Mouse (Mus musculus) lung, postnatal 0 days (tissue): ENCODE results near the gene Epas1. TPM values are rescaled to one million over a fixed set of nuclear protein-coding genes. Genes with fewer than 3 reads are reported as not detected.

ENCODE experiments used
- ATAC-seq: fragments of 200-750 bp; cut with Nextera tagmentation; 2 replicates; pipeline ENCODE4 v1.8.0; 2017; ENCODE audit warnings: moderate library complexity
- DNase-seq: peaks from one replicate; pipeline ENCODE4 v3.0.0-alpha.2; 2016; ENCODE audit warnings: low spot score
- H3K27ac ChIP-seq: fragments of 300-500 bp; sonication (generic); 2 replicates; pipeline ENCODE4 v1.5.1; 2014; ENCODE audit warnings: antibody characterized with exemption, mild to moderate bottlenecking, low read length, mixed read lengths
- H3K27me3 ChIP-seq: fragments of 300-500 bp; sonication (generic); replicated peaks from 2 replicates; pipeline ENCODE4 v1.6.1; 2014; ENCODE audit warnings: low read length, mixed read lengths; ENCODE audit not compliant: insufficient read depth
- H3K36me3 ChIP-seq: fragments of 300-500 bp; sonication (generic); 2 replicates; pipeline ENCODE4 v1.6.1; 2014; ENCODE audit warnings: low read length, mixed read lengths; ENCODE audit not compliant: insufficient read depth
- H3K4me1 ChIP-seq: fragments of 300-500 bp; sonication (generic); 2 replicates; pipeline ENCODE4 v1.6.1; 2014; ENCODE audit warnings: antibody characterized with exemption, low read depth, low read length, mixed read lengths; ENCODE audit not compliant: insufficient read depth
- H3K4me2 ChIP-seq: fragments of 300-500 bp; sonication (generic); replicated peaks from 2 replicates; pipeline ENCODE4 v1.6.1; 2014; ENCODE audit warnings: low read depth, mild to moderate bottlenecking, low read length, moderate library complexity, mixed read lengths
- H3K4me3 ChIP-seq: fragments of 300-500 bp; sonication (generic); 2 replicates; pipeline ENCODE4 v1.5.1; 2014; ENCODE audit warnings: low read depth, low read length
- H3K9ac ChIP-seq: fragments of 300-500 bp; sonication (generic); replicated peaks from 2 replicates; pipeline ENCODE4 v1.6.1; 2014; ENCODE audit warnings: low read depth, mild to moderate bottlenecking
- H3K9me3 ChIP-seq: fragments of 300-500 bp; sonication (generic); 2 replicates; pipeline ENCODE4 v1.6.1; 2016; ENCODE audit warnings: low read length, mixed read lengths
- CTCF ChIP-seq: IDR thresholded peaks from 2 replicates; pipeline ENCODE4 v1.5.1; 2016; ENCODE audit warnings: antibody characterized with exemption, mild to moderate bottlenecking
- EP300 ChIP-seq: IDR thresholded peaks from 2 replicates; pipeline ENCODE4 v1.6.1; 2016; ENCODE audit warnings: antibody characterized with exemption, mild to moderate bottlenecking, control low read depth
- WGBS: fragments of 180-500 bp; shearing (Covaris S2); extraction: QIAGEN DNeasy Blood & Tissue Kit; methylation state at CpG from one replicate; pipeline ENCODE4 v1.1.7; 2014; 5-methylcytosine and 5-hydroxymethylcytosine counted together
- polyA plus RNA-seq: library from polyadenylated mRNA; unstranded; fragments of >200 nt; fragmentation: Nextera tagmentation; extraction: Ambion mirVana; gene quantifications from 2 replicates; pipeline ENCODE4 v1.2.1, GENCODE M21; 2015

Epas1 gene
- polyA plus RNA-seq, 1 experiment from 2014 or later, result 89.8 TPM

GRCm38 (mm10) chr17:86825163-86825902, 71.8 kb downstream of the Epas1 start:
- H3K4me3 ChIP-seq, result no peak overlapping the region
- no peaks in the 10 kb centered on the region for H3K4me1 ChIP-seq
- WGBS, result 80% methylated on average over 9 of the region's 9 CpGs
- H3K27me3 ChIP-seq, result no peaks in the 10 kb centered on the region
- no peak overlapping the region for H3K27ac ChIP-seq
- H3K36me3 ChIP-seq, result peaks cover 10% of the 10 kb centered on the region
- no peak overlapping the region for H3K4me2 ChIP-seq
- no peak for TF ChIP-seq EP300
- TF ChIP-seq CTCF, result no peak
- no peak overlapping the region for H3K9ac ChIP-seq
- H3K9me3 ChIP-seq, result no peaks in the 10 kb centered on the region
- DNase-seq, result no peak
- no peak for ATAC-seq

GRCm38 (mm10) chr17:86826376-86826775, 72.9 kb downstream of the Epas1 start:
- DNase-seq (no peak), ATAC-seq (no peak)
- Histone ChIP-seq H3K9me3 (no peaks in the 10 kb centered on the region), H3K27ac (no peak overlapping the region), H3K36me3 (peaks cover 10% of the 10 kb centered on the region), H3K9ac (no peak overlapping the region), H3K4me2 (no peak overlapping the region), H3K4me1 (no peaks in the 10 kb centered on the region), H3K4me3 (no peak overlapping the region), H3K27me3 (no peaks in the 10 kb centered on the region)
- WGBS, result 92% methylated on average over 17 of the region's 17 CpGs
- TF ChIP-seq CTCF, result no peak

- no peak overlapping the region for H3K27ac ChIP-seq
- TF ChIP-seq EP300 (no peak), CTCF (no peak)
- no peak for ATAC-seq
- no peaks in the 10 kb centered on the region for H3K27me3 ChIP-seq
- no peaks in the 10 kb centered on the region for H3K4me1 ChIP-seq
- no peaks in the 10 kb centered on the region for H3K9me3 ChIP-seq
- peaks cover 10% of the 10 kb centered on the region for H3K36me3 ChIP-seq
- no peak overlapping the region for H3K9ac ChIP-seq
- WGBS, result 83% methylated on average over 18 of the region's 19 CpGs
- no peak for DNase-seq
- no peak overlapping the region for H3K4me2 ChIP-seq
- H3K4me3 ChIP-seq, result no peak overlapping the region
Observed at GRCm38 (mm10) chr17:86827391-86828165, 74.1 kb downstream of the Epas1 start.

- Histone ChIP-seq H3K9ac (no peak overlapping the region), H3K9me3 (no peaks in the 10 kb centered on the region), H3K36me3 (peaks cover 10% of the 10 kb centered on the region), H3K4me3 (no peak overlapping the region), H3K27ac (no peak overlapping the region), H3K4me1 (no peaks in the 10 kb centered on the region), H3K27me3 (no peaks in the 10 kb centered on the region), H3K4me2 (no peak overlapping the region)
- ATAC-seq, result no peak
- TF ChIP-seq CTCF, result no peak
- no peak for TF ChIP-seq EP300
- no peak for DNase-seq
- 94% methylated on average over 11 of the region's 11 CpGs for WGBS
Observed at GRCm38 (mm10) chr17:86828500-86828899, 75.0 kb downstream of the Epas1 start.

GRCm38 (mm10) chr17:86829383-86830175, 76.1 kb downstream of the Epas1 start:
- no peak for TF ChIP-seq CTCF
- TF ChIP-seq EP300, result no peak

GRCm38 (mm10) chr17:86830893-86831292, 77.4 kb downstream of the Epas1 start:
- Histone ChIP-seq H3K9me3 (no peaks in the 10 kb centered on the region), H3K4me3 (no peak overlapping the region), H3K27ac (no peak overlapping the region), H3K27me3 (no peaks in the 10 kb centered on the region), H3K4me1 (no peaks in the 10 kb centered on the region), H3K9ac (no peak overlapping the region), H3K36me3 (peaks cover 10% of the 10 kb centered on the region), H3K4me2 (no peak overlapping the region)
- 82% methylated on average over 12 of the region's 12 CpGs for WGBS
- DNase-seq (no peak), ATAC-seq (no peak)
- no peak for TF ChIP-seq CTCF
- no peak for TF ChIP-seq EP300

More at GRCm38 (mm10) chr17:86829383-86830175, 76.1 kb downstream of the Epas1 start:
- Histone ChIP-seq H3K27ac (no peak overlapping the region), H3K9me3 (no peaks in the 10 kb centered on the region), H3K4me3 (no peak overlapping the region), H3K4me2 (no peak overlapping the region), H3K9ac (no peak overlapping the region), H3K36me3 (peaks cover 10% of the 10 kb centered on the region), H3K27me3 (no peaks in the 10 kb centered on the region), H3K4me1 (no peaks in the 10 kb centered on the region)
- WGBS, result 79% methylated on average over 13 of the region's 13 CpGs
- ATAC-seq (no peak), DNase-seq (no peak)
